Mouse (Mus musculus) erythroblast, embryonic 14.5 days (primary cell): Measurements from ENCODE around the gene Ppfia4.

Source experiments
- GATA1 ChIP-seq: IDR thresholded peaks from 2 replicates; pipeline ENCODE4 v1.6.1; 2012; ENCODE audit warnings: low read length, inconsistent platforms, mixed read lengths
- TAL1 ChIP-seq: IDR thresholded peaks from 3 replicates; pipeline ENCODE4 v1.6.1; 2012; ENCODE audit warnings: low read length, inconsistent platforms, mixed read lengths

DNA sequence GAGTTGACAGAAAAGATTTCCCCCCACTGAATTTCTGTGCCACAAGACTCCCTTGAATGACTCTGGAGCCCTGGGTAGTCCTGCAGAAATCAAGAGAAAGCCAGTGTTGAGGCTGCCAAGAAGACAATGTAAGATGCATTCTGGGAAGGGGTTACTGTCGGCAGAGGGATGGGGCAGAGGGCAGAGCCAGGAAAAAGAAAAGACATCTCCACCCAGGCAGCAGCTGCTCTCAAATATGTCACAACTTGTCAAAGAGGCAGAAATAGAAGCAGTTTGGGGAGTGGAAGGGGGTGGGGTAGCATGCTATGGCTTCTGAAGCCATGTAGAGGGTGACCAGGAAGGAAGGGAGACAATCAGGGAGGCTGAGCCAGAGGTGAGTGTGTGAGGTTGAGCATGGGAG lies 49.6 kb downstream of the Ppfia4 start:
- no peak for TF ChIP-seq GATA1
- no peak for TF ChIP-seq TAL1
